Mouse (Mus musculus) kidney, adult 2 months (tissue): ENCODE results near the gene Kcnab1.

Experiments used
- CTCF ChIP-seq: fragments of 200-500 bp; conservative IDR thresholded peaks from 2 replicates; pipeline ENCODE4 v1.5.1; 2011; ENCODE audit warnings: low read depth, mild to moderate bottlenecking, control low read depth, low read length, moderate library complexity, mixed read lengths; ENCODE audit not compliant: insufficient read depth, insufficient read length
- POLR2A ChIP-seq: fragments of 200-500 bp; IDR thresholded peaks from one replicate; pipeline ENCODE4 v1.6.1; 2011; ENCODE audit warnings: low read depth, low read length, control low read depth

DNA sequence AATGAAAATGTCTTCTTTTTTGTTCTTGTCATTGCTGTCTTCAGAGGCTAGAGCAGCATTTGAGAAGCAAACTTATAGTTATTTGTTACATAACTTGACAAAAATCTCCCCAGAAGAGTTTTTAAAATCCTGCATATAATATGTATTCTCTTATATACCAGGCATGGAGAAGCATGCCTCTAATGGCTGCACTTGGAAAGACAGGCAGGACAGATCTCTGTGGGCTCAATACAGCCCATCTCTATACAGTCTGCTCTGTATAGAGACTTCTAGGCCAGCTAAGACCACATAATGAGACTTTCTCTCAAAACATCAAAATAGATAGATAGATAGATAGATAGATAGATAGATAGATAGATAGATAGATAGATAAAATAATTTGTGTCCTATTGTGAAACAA is 111.1 kb downstream of the Kcnab1 start:
- TF ChIP-seq CTCF: no peak
- TF ChIP-seq POLR2A: no peak
